Mouse (Mus musculus) megakaryocyte, embryonic 14.5 days (primary cell): ENCODE data around the gene Larp1.

Experiments
- FLI1 ChIP-seq: IDR thresholded peaks from 2 replicates; pipeline ENCODE4 v1.6.1; 2012; ENCODE audit warnings: low read length, inconsistent platforms, mixed read lengths
- GATA1 ChIP-seq: IDR thresholded peaks from 3 replicates; pipeline ENCODE4 v1.6.1; 2012; ENCODE audit warnings: mixed read lengths, low read length, inconsistent platforms, borderline replicate concordance

DNA sequence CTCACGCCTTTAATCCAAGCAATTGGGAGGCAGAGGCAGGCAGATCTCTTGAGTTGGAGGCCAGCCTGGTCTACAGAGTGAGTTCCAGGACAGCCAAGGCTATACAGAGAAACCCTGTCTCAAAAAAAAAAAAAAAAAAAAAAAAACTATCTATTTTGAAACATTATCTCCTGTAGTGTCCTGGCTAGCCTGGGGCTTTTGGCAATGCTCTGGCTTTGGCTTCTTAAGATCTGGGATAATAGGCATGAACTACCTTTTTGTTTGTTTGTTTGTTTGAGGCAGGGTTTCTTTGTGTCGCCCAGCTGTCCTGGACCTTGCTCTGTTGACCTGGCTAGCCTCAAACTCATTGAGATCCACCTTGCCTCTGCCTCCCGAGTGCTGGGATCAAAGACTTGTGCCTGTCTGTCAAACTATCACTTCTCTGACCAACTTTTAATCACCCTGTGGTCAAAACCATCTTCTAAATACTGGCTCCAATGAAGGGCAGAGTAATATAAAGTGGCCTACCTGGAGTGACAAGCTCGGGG is 92.4 kb downstream of the Larp1 start:
- no peak for TF ChIP-seq GATA1
- no peak for TF ChIP-seq FLI1
